Mouse (Mus musculus) spleen, adult 2 months (tissue): ENCODE measurements at regions not wholly inside any gene's neighbourhood (a gene's known extent, or its start where the extent isn't known, plus 50 kb on each side); places are given as distances from the start of the nearest gene placed in this dataset.

Experiments
- DNase-seq, 2 experiments: peaks; one replicate each; pipeline versions ENCODE4 v3.0.0 to v3.0.0-alpha.2; 2012 to 2021; ENCODE audit warnings: low spot score in 2 of 2, low read depth in 1 of 2
- H3K27ac ChIP-seq: fragments of 200-500 bp; 2 replicates; pipeline ENCODE4 v1.5.1; 2012; ENCODE audit warnings: low read length, inconsistent platforms; ENCODE audit not compliant: insufficient read depth
- H3K27me3 ChIP-seq: fragments of 200-500 bp; 2 replicates; pipeline ENCODE4 v1.6.1; 2012; ENCODE audit warnings: mild to moderate bottlenecking, moderate library complexity, low read length, inconsistent platforms; ENCODE audit not compliant: control insufficient read depth, insufficient read depth
- H3K36me3 ChIP-seq: fragments of 200-500 bp; 2 replicates; pipeline ENCODE4 v1.6.1; 2012; ENCODE audit warnings: mild to moderate bottlenecking, low read length, inconsistent platforms; ENCODE audit not compliant: control insufficient read depth, insufficient read depth
- H3K4me1 ChIP-seq: fragments of 200-500 bp; 2 replicates; pipeline ENCODE4 v1.6.1; 2011; ENCODE audit warnings: inconsistent platforms; ENCODE audit not compliant: control insufficient read depth, insufficient read depth, insufficient read length
- H3K4me3 ChIP-seq: fragments of 200-500 bp; 2 replicates; pipeline ENCODE4 v1.5.1; 2011; ENCODE audit warnings: mild to moderate bottlenecking, inconsistent platforms; ENCODE audit not compliant: insufficient read depth, insufficient read length; ENCODE audit errors: extremely low read depth
- CTCF ChIP-seq: fragments of 200-500 bp; IDR thresholded peaks from 2 replicates; pipeline ENCODE4 v1.5.1; 2011; ENCODE audit warnings: mild to moderate bottlenecking, inconsistent platforms; ENCODE audit not compliant: insufficient read depth, insufficient read length, insufficient replicate concordance; ENCODE audit errors: extremely low read depth
- POLR2A ChIP-seq: fragments of 200-500 bp; IDR thresholded peaks from 2 replicates; pipeline ENCODE4 v1.6.1; 2011; ENCODE audit warnings: low read depth, low read length, inconsistent platforms
- WGBS: fragments of 180-500 bp; shearing (Covaris S2); methylation state at CpG from one replicate; pipeline ENCODE4 v1.1.7; 2018; 5-methylcytosine and 5-hydroxymethylcytosine counted together

GRCm38 (mm10) chr8:125314221-125314984 lies 255.2 kb downstream of the Sipa1l2 start:
- 78% methylated on average over 10 of the region's 10 CpGs for WGBS
- Histone ChIP-seq H3K4me1 (no peaks in the 10 kb centered on the region), H3K27ac (no peak overlapping the region), H3K36me3 (no peaks in the 10 kb centered on the region), H3K27me3 (no peaks in the 10 kb centered on the region), H3K4me3 (no peak overlapping the region)
- TF ChIP-seq POLR2A = no peak
- no peak for TF ChIP-seq CTCF
- no peak for DNase-seq

- TF ChIP-seq CTCF (no peak), POLR2A (no peak)
- 67% methylated on average over 11 of the region's 11 CpGs for WGBS
- Histone ChIP-seq H3K27ac (no peak overlapping the region), H3K4me1 (no peaks in the 10 kb centered on the region), H3K36me3 (no peaks in the 10 kb centered on the region), H3K27me3 (no peaks in the 10 kb centered on the region), H3K4me3 (no peak overlapping the region)
- DNase-seq = no peak
Measured at GRCm38 (mm10) chr8:125311228-125312053, 257.4 kb downstream of the Disc1 start.
